Mouse (Mus musculus) heart, embryonic 15.5 days (tissue): ENCODE data around the gene Gm17622. TPM values are rescaled to one million over a fixed set of nuclear protein-coding genes. Genes with fewer than 3 reads are reported as not detected.
A peak's percentile ranks its signal among the peaks of the same experiment; 100 is the strongest.

Experiments used
- ATAC-seq: fragments of 200-750 bp; cut with Nextera tagmentation; replicated peaks from 2 replicates; pipeline ENCODE4 v1.8.0; 2017; ENCODE audit warnings: low read depth, moderate TSS enrichment; ENCODE audit not compliant: insufficient number of reproducible peaks, insufficient read depth, low FRiP score
- H3K27ac ChIP-seq: fragments of 300-500 bp; sonication (generic); 2 replicates; pipeline ENCODE4 v1.5.1; 2015; ENCODE audit warnings: mild to moderate bottlenecking, inconsistent platforms
- H3K27me3 ChIP-seq: fragments of 300-500 bp; sonication (generic); 2 replicates; pipeline ENCODE4 v1.6.1; 2015; ENCODE audit warnings: inconsistent platforms
- H3K36me3 ChIP-seq: fragments of 300-500 bp; sonication (generic); 2 replicates; pipeline ENCODE4 v1.6.1; 2015; ENCODE audit warnings: mild to moderate bottlenecking, inconsistent platforms
- H3K4me1 ChIP-seq: fragments of 300-500 bp; sonication (generic); replicated peaks from 2 replicates; pipeline ENCODE4 v1.6.1; 2015; ENCODE audit warnings: inconsistent platforms
- H3K4me2 ChIP-seq: fragments of 300-500 bp; sonication (generic); 2 replicates; pipeline ENCODE4 v1.6.1; 2015; ENCODE audit warnings: inconsistent platforms, mild to moderate bottlenecking, moderate library complexity
- H3K4me3 ChIP-seq: fragments of 300-500 bp; sonication (generic); 2 replicates; pipeline ENCODE4 v1.5.1; 2015; ENCODE audit warnings: mild to moderate bottlenecking, inconsistent platforms
- H3K9ac ChIP-seq: fragments of 300-500 bp; sonication (generic); 2 replicates; pipeline ENCODE4 v1.6.1; 2015; ENCODE audit warnings: mild to moderate bottlenecking, inconsistent platforms
- H3K9me3 ChIP-seq: fragments of 300-500 bp; sonication (generic); replicated peaks from 2 replicates; pipeline ENCODE4 v1.6.1; 2016; ENCODE audit warnings: inconsistent platforms
- WGBS: fragments of 180-500 bp; shearing (Covaris S2); methylation state at CpG from one replicate; pipeline ENCODE4 v1.1.7; 2015; ENCODE audit warnings: mixed read lengths; 5-methylcytosine and 5-hydroxymethylcytosine counted together
- polyA plus RNA-seq: library from polyadenylated mRNA; unstranded; fragments of >200 nt; fragmentation: Nextera tagmentation; extraction: Ambion mirVana; gene quantifications from 2 replicates; pipeline ENCODE4 v1.2.1, GENCODE M21; 2015

Gene Gm17622
- polyA plus RNA-seq, 1 experiment from 2014 or later: not detected

- WGBS: 55% methylated on average over 13 of the region's 13 CpGs
- no peak overlapping the region for H3K4me2 ChIP-seq
Measured at GRCm38 (mm10) chr13:96510635-96511034, 20.1 kb downstream of the Gm17622 start.

GRCm38 (mm10) chr13:96511262-96511661 lies 20.7 kb downstream of the Gm17622 start:
- H3K36me3 ChIP-seq: peaks cover 2% of the 10 kb centered on the region; the same call in 1 of the 2 replicates
- no peak for ATAC-seq
- H3K9ac ChIP-seq: no peak overlapping the region
- peak overlapping the region; percentile 55; the same call in 1 of the 2 replicates for H3K27ac ChIP-seq
- no peak overlapping the region for H3K4me3 ChIP-seq
- no peak overlapping the region for H3K4me2 ChIP-seq
- 67% methylated on average over 1 of the region's 1 CpGs for WGBS
- no peaks in the 10 kb centered on the region for H3K27me3 ChIP-seq
- no peaks in the 10 kb centered on the region for H3K9me3 ChIP-seq
- H3K4me1 ChIP-seq: peaks cover 14% of the 10 kb centered on the region

More at GRCm38 (mm10) chr13:96510635-96511034, 20.1 kb downstream of the Gm17622 start:
- ATAC-seq: no peak
- peak overlapping the region; percentile 51 for H3K27ac ChIP-seq
- H3K4me3 ChIP-seq: no peak overlapping the region
- no peaks in the 10 kb centered on the region for H3K9me3 ChIP-seq
- H3K4me1 ChIP-seq: peaks cover 14% of the 10 kb centered on the region
- no peak overlapping the region for H3K9ac ChIP-seq
- no peaks in the 10 kb centered on the region for H3K36me3 ChIP-seq
- H3K27me3 ChIP-seq: no peaks in the 10 kb centered on the region

GRCm38 (mm10) chr13:96511893-96512292 lies 21.4 kb downstream of the Gm17622 start:
- no peaks in the 10 kb centered on the region for H3K27me3 ChIP-seq
- ATAC-seq: no peak
- H3K4me1 ChIP-seq: peaks cover 14% of the 10 kb centered on the region
- WGBS: 43% methylated on average over 5 of the region's 5 CpGs
- no peaks in the 10 kb centered on the region for H3K9me3 ChIP-seq
- no peak overlapping the region for H3K4me2 ChIP-seq
- H3K27ac ChIP-seq: peak overlapping the region; percentile 55
- H3K4me3 ChIP-seq: no peak overlapping the region
- H3K36me3 ChIP-seq: peaks cover 4% of the 10 kb centered on the region; the same call in 1 of the 2 replicates
- H3K9ac ChIP-seq: no peak overlapping the region

GRCm38 (mm10) chr13:96514154-96514942 lies 23.8 kb downstream of the Gm17622 start:
- peaks cover 4% of the 10 kb centered on the region; the same call in 1 of the 2 replicates for H3K36me3 ChIP-seq
- WGBS: 74% methylated on average over 5 of the region's 5 CpGs
- no peak for ATAC-seq

GRCm38 (mm10) chr13:96516249-96516648 lies 25.7 kb downstream of the Gm17622 start:
- ATAC-seq: no peak

More at GRCm38 (mm10) chr13:96514154-96514942, 23.8 kb downstream of the Gm17622 start:
- H3K4me1 ChIP-seq: peaks cover 14% of the 10 kb centered on the region
- H3K4me2 ChIP-seq: no peak overlapping the region
- no peak overlapping the region for H3K4me3 ChIP-seq
- H3K9ac ChIP-seq: no peak overlapping the region
- peak overlapping the region; percentile 56; the same call in 1 of the 2 replicates for H3K27ac ChIP-seq
- no peaks in the 10 kb centered on the region for H3K9me3 ChIP-seq
- no peaks in the 10 kb centered on the region for H3K27me3 ChIP-seq

GRCm38 (mm10) chr13:96517335-96517734 lies 26.8 kb downstream of the Gm17622 start:
- H3K27me3 ChIP-seq: no peaks in the 10 kb centered on the region
- WGBS: 87% methylated on average over 2 of the region's 2 CpGs
- H3K9me3 ChIP-seq: no peaks in the 10 kb centered on the region; the same call in 1 of the 2 replicates
- ATAC-seq: no peak
- no peak overlapping the region for H3K4me2 ChIP-seq
- peaks cover 4% of the 10 kb centered on the region; the same call in 1 of the 2 replicates for H3K36me3 ChIP-seq
- no peak overlapping the region for H3K27ac ChIP-seq
- H3K4me1 ChIP-seq: peaks cover 5% of the 10 kb centered on the region
- no peak overlapping the region for H3K9ac ChIP-seq
- no peak overlapping the region for H3K4me3 ChIP-seq

More at GRCm38 (mm10) chr13:96516249-96516648, 25.7 kb downstream of the Gm17622 start:
- Histone ChIP-seq H3K9me3 (no peaks in the 10 kb centered on the region; the same call in 1 of the 2 replicates), H3K27ac (no peak overlapping the region), H3K4me2 (no peak overlapping the region), H3K27me3 (no peaks in the 10 kb centered on the region), H3K9ac (no peak overlapping the region), H3K36me3 (peaks cover 4% of the 10 kb centered on the region; the same call in 1 of the 2 replicates), H3K4me3 (no peak overlapping the region), H3K4me1 (peaks cover 7% of the 10 kb centered on the region)
- WGBS: 92% methylated on average over 9 of the region's 9 CpGs

- Histone ChIP-seq H3K36me3 (peaks cover 2% of the 10 kb centered on the region; the same call in 1 of the 2 replicates), H3K9ac (no peak overlapping the region), H3K9me3 (no peaks in the 10 kb centered on the region; the same call in 1 of the 2 replicates), H3K4me1 (no peaks in the 10 kb centered on the region), H3K4me3 (no peak overlapping the region), H3K27ac (no peak overlapping the region), H3K27me3 (no peaks in the 10 kb centered on the region), H3K4me2 (no peak overlapping the region)
- WGBS: 90% methylated on average over 3 of the region's 3 CpGs
- no peak for ATAC-seq
Measured at GRCm38 (mm10) chr13:96521294-96521693, 30.8 kb downstream of the Gm17622 start.

- H3K9me3 ChIP-seq: no peaks in the 10 kb centered on the region
- no peaks in the 10 kb centered on the region for H3K4me1 ChIP-seq
- H3K27ac ChIP-seq: no peak overlapping the region
- no peaks in the 10 kb centered on the region; the same call in 1 of the 2 replicates for H3K36me3 ChIP-seq
- ATAC-seq: no peak
- H3K4me3 ChIP-seq: no peak overlapping the region
- H3K9ac ChIP-seq: no peak overlapping the region
- no peak overlapping the region for H3K4me2 ChIP-seq
- no peaks in the 10 kb centered on the region for H3K27me3 ChIP-seq
- WGBS: 82% methylated on average over 3 of the region's 3 CpGs
Measured at GRCm38 (mm10) chr13:96527022-96527421, 36.5 kb downstream of the Gm17622 start.

GRCm38 (mm10) chr13:96527856-96528255 lies 37.3 kb downstream of the Gm17622 start:
- Histone ChIP-seq H3K9me3 (no peaks in the 10 kb centered on the region), H3K4me3 (no peak overlapping the region), H3K36me3 (no peaks in the 10 kb centered on the region; the same call in 1 of the 2 replicates), H3K4me2 (no peak overlapping the region), H3K27me3 (no peaks in the 10 kb centered on the region), H3K27ac (no peak overlapping the region), H3K4me1 (no peaks in the 10 kb centered on the region), H3K9ac (no peak overlapping the region)
- ATAC-seq: no peak
- 80% methylated on average over 11 of the region's 11 CpGs for WGBS

GRCm38 (mm10) chr13:96528776-96529175 lies 38.2 kb downstream of the Gm17622 start:
- no peak overlapping the region for H3K4me2 ChIP-seq
- no peaks in the 10 kb centered on the region for H3K27me3 ChIP-seq
- ATAC-seq: no peak
- H3K4me1 ChIP-seq: no peaks in the 10 kb centered on the region
- H3K27ac ChIP-seq: no peak overlapping the region
- H3K4me3 ChIP-seq: no peak overlapping the region
- 92% methylated on average over 3 of the region's 3 CpGs for WGBS
- H3K36me3 ChIP-seq: no peaks in the 10 kb centered on the region; the same call in 1 of the 2 replicates
- H3K9ac ChIP-seq: no peak overlapping the region
- H3K9me3 ChIP-seq: no peaks in the 10 kb centered on the region

- H3K4me3 ChIP-seq: no peak overlapping the region
- no peaks in the 10 kb centered on the region for H3K4me1 ChIP-seq
- H3K4me2 ChIP-seq: no peak overlapping the region
- no peak overlapping the region for H3K27ac ChIP-seq
- ATAC-seq: no peak
- no peaks in the 10 kb centered on the region; the same call in 1 of the 2 replicates for H3K36me3 ChIP-seq
- 84% methylated on average over 3 of the region's 3 CpGs for WGBS
- no peak overlapping the region for H3K9ac ChIP-seq
- no peaks in the 10 kb centered on the region for H3K9me3 ChIP-seq
- no peaks in the 10 kb centered on the region for H3K27me3 ChIP-seq
Measured at GRCm38 (mm10) chr13:96529542-96529941, 39.0 kb downstream of the Gm17622 start.
